Mouse (Mus musculus) urinary bladder, adult 2 months (tissue): Measurements from ENCODE around the gene Baz2a. TPM values are rescaled to one million over a fixed set of nuclear protein-coding genes. Genes with fewer than 3 reads are reported as not detected.
"Not testable (repeated sequence)": the region's sequence is repeated elsewhere in the genome, so short reads cannot be mapped to it uniquely, and the experiment has no call there.

Experiments used
- DNase-seq: peaks from one replicate; pipeline ENCODE4 v3.0.0; 2022; ENCODE audit warnings: low spot score
- polyA plus RNA-seq: library from polyadenylated mRNA; depleted of rRNA; stranded (reverse); fragments of >200 nt; gene quantifications from 2 replicates; pipeline ENCODE4 v1.2.3, GENCODE M21; 2012; rRNA removed

Baz2a gene
- 29.1 and 31.5 TPM in 2 replicates for polyA plus RNA-seq

DNA sequence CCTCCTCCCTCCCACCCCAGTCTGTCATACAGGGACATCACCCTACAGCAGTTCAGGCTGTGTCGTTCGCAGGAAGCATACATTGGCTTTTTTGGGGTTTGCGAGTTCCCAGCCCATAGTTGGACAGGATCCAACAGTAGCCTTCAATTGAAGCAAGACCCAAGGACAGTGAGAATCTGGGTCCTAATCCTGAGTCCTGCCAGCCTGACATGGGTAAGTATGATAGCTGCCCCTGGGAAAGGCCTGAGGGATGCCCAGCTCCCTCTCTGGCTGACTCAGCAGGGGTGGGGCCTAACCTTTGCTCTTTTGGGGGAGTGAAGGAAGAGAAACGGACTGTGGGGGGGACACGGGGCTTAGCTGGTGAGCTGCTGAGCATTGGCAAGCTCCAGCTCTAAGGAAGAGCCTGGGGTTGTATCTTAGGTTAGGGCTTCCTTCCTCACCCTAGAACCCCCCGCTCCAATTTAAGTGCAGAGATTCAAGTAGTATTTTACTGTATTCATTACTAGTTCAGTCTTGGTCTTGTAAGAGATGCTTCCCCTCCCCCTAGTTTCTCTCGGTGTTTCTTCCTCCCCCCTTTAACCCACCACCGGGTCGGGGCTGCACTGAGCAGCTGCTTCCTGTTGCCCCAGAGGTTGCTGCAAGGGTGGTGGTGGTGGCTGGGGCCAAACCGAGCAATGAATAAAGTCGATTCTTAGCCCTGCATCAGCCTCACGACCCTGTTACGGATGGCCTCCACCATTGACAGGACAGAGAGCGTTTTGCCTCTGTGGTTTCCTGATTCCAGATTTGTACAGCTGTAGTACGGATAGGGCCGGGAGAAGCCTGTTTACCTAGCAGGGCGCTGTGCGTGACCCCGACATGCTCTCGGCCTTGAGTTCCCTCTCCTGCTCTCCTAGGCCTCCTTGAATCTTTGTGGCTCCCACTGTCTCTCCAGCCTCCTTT, at the start of gene Baz2a:
Gene Baz2a, plus strand, starts transcription at position 14 of the 942 bp plus-strand sequence.
- peak; percentile 49 for DNase-seq

DNA sequence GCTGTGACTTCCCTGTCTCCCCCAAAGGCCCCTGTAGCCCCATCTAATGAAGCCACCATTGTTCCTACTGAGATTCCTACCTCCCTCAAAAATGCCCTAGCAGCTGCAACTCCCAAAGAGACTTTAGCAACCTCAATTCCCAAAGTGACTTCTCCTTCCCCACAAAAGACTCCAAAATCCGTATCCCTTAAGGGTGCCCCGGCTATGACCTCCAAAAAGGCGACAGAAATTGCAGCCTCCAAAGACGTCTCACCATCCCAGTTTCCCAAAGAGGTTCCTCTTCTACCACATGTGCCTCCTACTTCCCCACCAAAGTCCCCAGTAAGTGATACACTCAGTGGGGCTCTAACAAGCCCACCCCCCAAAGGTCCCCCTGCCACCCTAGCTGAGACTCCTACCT, 49.7 kb upstream of the Baz2a start:
- no peak for DNase-seq

DNA sequence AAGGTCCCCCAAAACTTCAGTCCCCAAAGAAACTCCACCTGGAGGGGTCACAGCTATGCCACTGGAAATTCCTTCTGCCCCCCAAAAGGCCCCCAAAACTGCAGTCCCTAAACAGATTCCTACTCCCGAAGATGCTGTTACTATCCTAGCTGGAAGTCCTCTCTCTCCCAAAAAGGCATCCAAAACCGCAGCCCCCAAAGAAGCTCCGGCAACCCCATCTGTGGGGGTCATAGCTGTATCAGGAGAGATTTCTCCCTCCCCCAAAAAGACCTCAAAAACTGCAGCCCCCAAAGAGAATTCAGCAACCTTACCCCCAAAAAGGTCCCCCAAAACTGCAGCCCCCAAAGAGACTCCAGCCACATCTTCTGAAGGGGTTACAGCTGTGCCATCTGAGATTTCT, 48.9 kb upstream of the Baz2a start:
- no peak for DNase-seq

DNA sequence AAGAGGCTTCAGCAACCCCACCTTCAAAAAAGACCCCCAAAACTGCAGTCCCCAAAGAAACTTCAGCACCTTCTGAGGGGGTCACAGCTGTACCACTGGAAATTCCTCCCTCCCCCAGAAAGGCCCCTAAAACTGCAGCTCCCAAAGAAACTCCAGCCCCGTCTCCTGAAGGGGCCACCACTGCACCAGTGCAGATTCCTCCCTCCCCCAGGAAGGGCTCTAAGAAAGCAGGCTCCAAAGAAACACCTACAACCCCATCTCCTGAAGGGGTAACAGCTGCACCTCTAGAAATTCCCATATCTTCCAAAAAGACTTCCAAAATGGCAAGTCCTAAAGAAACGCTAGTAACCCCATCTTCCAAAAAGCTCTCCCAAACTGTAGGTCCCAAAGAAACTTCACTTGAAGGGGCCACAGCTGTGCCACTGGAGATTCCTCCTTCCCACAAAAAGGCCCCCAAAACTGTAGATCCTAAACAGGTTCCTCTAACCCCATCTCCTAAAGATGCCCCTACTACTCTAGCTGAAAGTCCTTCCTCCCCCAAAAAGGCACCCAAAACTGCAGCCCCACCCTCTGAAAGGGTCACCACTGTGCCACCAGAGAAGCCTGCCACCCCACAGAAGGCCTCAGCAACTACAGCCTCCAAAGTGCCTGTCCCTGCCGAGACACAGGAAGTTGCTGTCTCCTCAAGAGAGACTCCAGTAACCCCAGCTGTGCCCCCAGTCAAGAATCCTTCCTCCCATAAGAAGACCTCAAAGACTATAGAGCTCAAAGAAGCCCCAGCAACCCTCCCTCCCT, 48.1 kb upstream of the Baz2a start:
- DNase-seq, result no peak

DNA sequence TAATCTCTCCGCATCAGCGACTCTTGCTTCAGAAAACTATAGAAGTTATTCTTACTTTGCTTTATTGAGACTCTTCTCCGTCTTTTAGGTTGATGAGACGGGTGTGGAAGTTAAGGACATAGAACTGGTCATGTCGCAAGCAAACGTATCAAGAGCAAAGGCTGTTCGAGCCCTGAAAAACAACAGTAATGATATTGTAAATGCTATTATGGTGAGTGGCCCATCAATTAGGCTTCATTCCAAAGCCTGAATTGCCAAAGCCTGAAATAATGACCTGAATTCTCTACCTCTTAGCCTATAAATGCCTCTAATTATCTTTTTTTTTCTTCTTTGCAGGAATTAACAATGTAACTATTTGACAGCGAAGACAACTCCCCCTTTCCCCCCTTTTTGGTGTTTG, 43.2 kb upstream of the Baz2a start:
- DNase-seq, result no peak

DNA sequence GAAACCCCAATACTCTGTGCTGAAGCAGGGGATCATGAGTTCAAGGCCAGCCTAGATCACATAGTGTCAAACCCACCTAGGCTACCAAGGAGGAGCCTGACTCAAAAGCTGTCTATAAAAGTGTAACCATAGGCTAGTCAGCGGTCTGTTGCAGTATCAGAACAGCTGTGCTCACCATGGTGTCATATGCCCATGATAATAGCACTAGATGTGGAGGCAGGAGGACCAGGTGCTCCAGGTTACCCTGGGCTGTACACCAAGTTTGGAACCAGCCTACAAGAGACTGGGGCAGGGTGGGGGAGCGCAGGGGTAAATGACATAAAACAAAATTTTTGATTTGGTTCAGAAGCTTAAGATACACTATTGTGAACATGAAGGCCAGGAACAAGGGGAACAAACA, 41.6 kb upstream of the Baz2a start:
- no peak for DNase-seq

DNA sequence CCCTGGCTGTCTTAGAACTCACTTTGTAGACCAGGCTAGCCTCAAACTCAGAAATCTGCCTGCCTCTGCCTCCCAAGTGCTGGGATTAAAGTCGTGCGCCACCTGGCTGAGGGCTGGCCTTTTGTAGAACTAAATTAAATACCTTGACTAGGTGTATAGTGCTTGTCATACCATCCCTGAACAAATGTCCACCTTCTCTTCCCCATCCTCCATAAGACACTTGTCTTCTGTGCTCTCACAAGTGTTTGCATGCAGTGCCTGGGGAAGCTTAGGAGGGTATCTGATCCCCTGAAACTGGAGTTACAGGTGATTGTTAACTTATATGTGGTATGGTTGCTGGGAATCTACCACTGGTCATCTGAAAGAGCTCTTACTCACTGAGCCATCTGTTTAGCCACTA, 41.0 kb upstream of the Baz2a start:
- no peak for DNase-seq

DNA sequence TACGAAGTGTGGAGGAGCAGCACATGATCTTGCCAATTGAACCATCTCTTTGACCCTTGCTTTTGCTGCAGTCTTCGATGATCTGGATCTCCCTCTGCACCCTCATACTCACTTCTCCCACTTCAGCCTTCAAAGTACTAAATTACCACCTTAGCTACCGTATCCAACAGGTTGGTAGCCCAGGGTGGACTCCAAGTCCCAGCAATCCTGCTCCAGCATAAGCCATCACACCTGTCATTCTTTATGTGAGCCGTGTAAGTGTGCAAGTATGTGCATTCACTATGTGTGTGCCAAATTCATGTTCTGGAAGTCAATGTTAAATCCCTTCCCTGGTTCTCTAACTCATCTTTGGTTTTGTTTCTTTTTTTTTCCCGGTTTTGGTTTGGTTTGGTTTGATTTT, 39.8 kb upstream of the Baz2a start:
- DNase-seq, result no peak

DNA sequence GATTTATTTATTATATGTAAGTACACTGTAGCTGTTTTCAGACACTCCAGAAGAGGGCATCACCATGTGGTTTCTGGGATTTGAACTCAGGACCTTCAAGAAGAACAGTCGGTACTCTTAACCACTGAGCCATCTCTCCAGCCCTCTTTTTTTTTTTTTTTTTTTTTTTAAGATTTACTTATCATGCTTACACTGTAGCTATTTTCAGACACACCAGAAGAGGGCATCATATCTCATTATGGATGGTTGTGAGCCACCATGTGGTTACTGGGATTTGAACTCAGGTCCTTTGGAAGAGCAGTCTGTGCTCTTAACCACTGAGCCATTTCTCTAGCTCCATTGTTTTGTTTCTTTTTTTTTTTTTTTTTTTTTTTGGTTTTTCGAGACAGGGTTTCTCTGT, 39.2 kb upstream of the Baz2a start:
- DNase-seq, result not testable (repeated sequence)

DNA sequence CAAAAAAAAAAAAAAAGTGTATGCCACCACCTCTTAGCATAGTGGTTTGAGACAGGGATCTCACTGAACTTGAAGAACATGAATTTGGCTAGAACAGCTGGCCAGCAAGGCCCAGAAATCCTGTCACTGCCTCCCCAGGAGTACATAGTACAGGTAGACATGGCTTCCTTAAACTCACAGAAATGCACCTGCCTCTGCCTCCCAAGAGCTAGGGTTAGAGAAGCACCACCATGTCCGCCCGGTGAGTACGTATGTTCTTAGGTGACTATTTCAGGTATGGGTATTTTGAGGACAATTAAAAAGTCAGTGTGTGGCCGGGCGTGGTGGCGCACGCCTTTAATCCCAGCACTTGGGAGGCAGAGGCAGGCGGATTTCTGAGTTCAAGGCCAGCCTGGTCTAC, 38.4 kb upstream of the Baz2a start:
- DNase-seq, result no peak

DNA sequence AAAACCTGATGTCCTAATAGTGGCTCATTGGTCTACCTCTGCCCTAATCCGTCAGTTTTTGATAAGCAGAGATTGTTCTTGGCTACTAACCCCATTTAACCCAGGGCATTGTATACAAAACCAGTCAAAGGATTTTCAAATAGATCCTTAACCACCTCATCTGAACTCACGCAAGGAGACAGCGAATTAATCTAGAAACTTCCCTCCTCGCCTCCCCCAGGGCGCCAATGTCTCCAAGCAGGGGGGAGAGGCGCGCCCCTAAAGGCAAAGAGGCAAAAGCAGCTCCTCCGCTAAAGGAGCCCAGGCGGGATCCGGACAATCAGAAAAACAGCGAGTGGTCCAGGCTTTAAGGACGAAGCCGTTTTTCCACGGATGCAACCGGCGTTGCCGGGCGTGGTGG, 33.2 kb upstream of the Baz2a start:
- no peak for DNase-seq

DNA sequence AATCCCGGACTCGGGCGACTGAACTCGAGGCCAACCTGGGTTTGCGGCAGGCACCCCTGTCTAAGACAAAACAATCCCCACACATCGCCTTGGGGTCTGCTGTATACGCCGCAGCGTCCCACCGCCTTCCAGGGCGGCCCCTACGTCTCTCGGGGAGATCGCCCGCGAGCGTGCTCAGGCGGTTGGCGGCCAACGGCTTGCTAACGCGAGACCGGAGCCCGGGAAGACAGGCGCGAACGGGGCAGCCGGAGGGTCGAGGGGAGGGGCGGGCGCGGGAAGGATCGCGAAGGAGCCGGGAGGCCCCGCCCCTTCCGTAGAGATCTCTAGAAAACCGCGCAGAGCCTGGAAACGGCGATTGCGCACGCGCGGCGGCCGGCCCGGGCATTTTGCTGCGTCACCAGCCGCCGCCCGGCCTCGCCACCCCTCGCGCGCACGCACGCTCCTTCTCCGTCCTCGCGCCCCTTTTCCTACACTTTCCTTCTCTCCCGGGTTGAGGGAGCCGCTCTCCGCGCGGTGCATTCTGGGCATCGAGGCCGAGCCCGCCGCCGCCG, 32.7 kb upstream of the Baz2a start, which contains the start of gene Ptges3:
Gene Ptges3, plus strand, starts transcription at position 354 of the 551 bp plus-strand sequence.
- peak; percentile 97 for DNase-seq

DNA sequence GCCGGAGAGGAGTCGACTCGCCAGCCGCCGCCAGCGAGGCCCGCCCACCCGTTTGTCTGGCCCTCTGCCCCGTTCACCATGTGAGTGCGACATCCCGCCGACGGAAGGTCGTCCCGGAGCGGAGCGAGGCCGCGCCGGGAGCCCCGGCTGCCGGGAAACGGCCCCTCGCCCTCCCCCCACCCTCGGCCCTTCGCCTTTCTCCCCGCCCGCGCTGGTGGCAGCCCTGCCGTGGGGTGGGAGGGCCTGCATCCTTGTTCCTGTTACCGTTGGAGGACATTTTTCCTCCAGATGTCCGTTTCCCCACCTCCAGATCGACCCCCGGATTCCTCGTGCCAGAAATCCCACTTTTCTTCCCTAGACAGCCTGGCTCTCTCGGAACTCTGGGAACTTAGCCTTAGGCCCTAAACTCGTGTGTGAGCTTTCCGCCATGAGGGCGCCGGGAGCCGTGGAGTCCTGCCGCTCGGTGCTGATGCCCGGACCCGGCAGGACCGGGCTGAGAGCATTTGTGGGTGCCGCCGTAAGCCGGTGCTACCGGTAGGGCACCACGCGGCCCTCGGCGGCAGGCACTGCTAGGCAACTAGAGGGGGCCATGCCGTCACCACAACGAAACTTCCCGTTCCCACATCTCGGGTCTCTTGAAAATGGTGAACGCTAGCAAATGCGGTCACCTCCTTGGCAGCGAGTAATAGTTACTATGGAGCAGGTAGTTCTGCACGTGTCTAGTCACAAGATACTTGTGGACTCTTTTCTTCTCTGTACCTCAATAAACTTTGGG, 32.0 kb upstream of the Baz2a start:
- DNase-seq, result peak; percentile 51

DNA sequence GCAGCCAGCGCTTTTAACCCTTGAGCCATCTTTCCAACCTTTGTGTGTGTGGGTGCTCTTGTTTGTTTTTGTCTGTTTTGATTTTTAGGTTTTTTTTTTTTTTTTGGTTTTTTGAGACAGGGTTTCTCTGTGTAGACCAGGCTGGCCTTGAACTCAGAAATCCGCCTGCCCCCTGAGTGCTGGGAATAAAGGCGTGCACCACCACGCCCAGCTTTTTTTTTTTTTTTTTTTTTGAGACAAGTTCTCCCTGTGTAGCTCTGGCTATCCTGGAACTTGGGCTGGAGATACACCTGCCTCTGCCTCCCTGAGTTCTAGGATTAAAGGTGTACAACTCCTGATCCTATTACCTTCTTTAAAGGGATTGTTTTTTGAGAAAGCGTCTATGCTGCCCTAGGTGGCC, 30.3 kb upstream of the Baz2a start:
- DNase-seq, result no peak

DNA sequence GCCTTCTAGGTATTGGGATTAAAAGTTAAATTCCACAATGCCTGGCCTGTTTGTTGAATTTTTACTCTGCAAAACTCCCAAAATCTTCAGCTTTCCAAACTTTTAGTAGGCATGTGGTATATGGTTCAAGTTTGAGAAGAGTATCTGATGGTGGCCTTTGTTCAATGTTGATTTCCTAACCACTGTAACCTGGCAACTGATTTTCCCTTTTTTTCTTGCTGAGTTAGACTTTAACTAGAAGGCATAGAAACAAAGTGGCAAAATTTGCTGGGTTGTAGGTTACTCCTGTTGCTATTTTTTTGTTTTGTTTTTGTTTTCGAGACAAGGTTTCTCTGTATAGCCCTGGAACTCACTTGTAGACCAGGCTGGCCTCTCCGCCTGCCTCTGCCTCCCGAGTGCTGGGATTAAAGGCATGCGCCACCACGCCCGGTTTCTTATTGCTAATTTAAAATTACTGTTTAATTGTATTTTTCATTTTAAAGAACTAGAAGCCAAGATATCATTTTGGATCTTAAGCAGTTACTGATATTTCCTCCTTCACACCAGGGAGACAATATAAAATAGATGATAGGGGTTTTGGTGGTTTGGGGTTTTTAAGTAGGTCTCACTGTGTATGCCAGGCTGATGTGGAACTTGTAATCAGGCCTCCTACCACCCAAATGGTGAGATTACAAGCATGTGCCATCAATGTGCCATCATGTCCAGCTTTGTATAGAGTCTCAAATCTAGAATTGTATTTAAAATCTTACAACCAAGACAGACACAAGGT, 29.0 kb upstream of the Baz2a start:
- no peak for DNase-seq

DNA sequence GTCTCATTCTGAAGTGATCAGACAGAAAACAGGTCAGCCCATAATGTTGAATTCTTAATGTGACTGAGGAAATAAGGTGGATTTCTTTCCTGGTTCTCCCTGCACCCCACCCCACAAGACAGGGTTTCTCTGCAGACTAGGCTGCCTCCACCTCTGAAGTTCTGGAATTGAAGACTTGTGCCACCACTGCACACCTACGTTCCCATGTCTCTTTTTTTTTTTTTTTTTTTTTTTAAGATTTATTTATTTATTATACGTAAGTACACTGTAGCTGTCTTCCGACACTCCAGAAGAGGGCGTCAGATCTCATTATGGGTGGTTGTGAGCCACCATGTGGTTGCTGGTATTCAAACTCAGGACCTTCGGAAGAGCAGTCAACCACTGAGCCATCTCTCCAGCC, 25.3 kb upstream of the Baz2a start:
- DNase-seq, result no peak

DNA sequence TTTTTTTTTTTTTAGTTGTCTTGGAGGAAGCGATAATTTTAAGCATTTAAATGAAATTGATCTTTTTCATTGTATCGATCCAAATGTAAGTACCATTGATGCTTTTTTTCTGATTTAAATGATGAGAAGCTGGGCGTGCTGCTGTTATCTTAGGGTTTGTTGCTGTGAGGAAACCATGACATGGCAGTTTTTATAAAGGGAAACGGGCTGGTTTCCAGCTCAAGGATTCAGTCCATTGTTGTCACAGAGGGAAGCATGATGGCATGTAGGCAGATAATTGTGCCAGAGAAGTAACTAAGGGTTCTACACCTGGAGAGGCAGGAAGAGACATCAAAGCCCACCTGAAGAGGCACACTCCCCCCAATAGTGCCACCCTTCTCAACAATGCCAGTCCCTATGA, 22.2 kb upstream of the Baz2a start:
- DNase-seq, result no peak

DNA sequence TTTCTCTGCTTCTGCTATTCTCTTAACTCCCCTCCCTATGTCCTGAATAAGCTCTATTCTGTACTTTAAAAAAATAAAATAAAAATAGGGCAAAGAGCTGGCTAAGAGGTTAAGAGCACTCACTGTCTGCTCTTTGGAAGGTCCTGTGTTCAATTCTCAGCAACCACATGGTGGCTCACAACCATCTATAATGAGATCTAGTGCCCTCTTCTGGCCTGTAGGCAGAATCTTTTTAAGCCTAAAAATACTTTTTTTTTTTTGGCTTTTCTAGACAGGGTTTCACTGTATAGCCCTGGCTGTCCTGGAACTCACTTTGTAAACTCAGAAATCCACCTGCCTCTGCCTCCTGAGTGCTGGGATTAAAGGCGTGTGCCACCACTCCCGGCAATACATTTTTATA, 20.9 kb upstream of the Baz2a start:
- DNase-seq, result not testable (repeated sequence)

DNA sequence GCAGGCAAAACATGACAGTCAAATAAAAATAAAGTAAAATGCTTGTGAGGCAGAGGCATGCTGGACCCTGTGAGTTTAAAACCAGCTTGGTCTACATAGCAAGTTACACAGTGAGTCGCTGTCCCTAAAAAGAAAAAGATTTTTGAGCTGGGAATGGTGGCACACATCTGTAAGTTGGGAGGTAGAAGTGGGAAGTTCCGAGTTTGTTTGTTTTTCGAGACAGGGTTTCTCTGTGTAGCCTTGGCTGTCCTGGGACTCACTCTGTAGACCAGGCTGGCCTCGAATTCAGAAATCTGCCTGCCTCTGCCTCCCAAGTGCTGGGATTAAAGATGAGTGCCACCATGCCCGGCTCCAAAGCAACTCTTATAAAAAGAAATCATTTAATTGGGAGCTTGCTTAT, 13.1 kb upstream of the Baz2a start:
- DNase-seq, result not testable (repeated sequence)

DNA sequence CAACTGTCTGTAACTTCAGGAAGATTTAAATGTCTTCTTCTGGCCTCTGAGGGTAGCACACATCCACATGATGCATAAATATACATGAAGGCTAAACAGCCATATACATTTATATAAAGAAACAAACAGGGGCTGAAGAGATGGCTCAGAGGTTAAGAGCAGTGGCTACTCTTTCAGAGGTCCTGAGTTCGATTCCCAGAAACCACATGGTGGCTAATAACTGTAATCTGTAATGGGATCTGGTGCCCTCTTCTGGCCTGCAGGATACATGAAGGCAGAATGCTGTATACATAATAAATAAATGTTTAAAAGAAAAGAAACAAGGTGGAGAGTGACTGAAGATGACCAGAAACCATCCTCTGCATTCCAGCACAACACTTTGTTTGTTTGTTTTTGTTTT, 10.9 kb upstream of the Baz2a start:
- DNase-seq, result no peak
